Mouse (Mus musculus): ENCODE results near the gene Lep. TPM values are rescaled to one million over a fixed set of nuclear protein-coding genes. Genes with fewer than 3 reads are reported as not detected.

Lep gene
- total and polyA plus RNA-seq, 2 experiments from 2014 or later = not detected

- no peaks in the 10 kb centered on the region for H3K36me3 ChIP-seq (replicated peaks; ENCODE audit: control insufficient read depth, insufficient read depth, low read length)
- H3K27ac ChIP-seq (ENCODE audit: low read depth) = peak overlapping the region; percentile 34; the same call in 1 of the 2 replicates
- H3K9ac ChIP-seq (replicated peaks; ENCODE audit: low read depth, low read length) = no peak overlapping the region
- 56% methylated on average over 7 of the region's 7 CpGs for WGBS
- ATAC-seq (ENCODE audit: insufficient read depth, low read depth) (peak; percentile 77), DNase-seq (ENCODE audit: low spot score) (peak; percentile 28)
- H3K9me3 ChIP-seq (replicated peaks; ENCODE audit: control insufficient read depth, low read length) = no peaks in the 10 kb centered on the region
- no peaks in the 10 kb centered on the region for H3K27me3 ChIP-seq (ENCODE audit: control insufficient read depth, insufficient read depth, low read length)
- TF ChIP-seq EP300 (IDR thresholded peaks at IDR 0.05; ENCODE audit: low read depth) = no peak
- no peak overlapping the region for H3K4me2 ChIP-seq (ENCODE audit: low read depth, low read length)
- no peak overlapping the region for H3K4me3 ChIP-seq (ENCODE audit: low read depth, low read length)
- H3K4me1 ChIP-seq (ENCODE audit: control insufficient read depth, insufficient read depth) = peaks cover 6% of the 10 kb centered on the region; the same call in 1 of the 2 replicates
Measured at GRCm38 (mm10) chr6:29117417-29118104, 57.5 kb downstream of the Lep start.

GRCm38 (mm10) chr6:29118231-29118630, 58.2 kb downstream of the Lep start:
- no peaks in the 10 kb centered on the region for H3K36me3 ChIP-seq (replicated peaks; ENCODE audit: control insufficient read depth, insufficient read depth, low read length)
- no peak for DNase-seq (ENCODE audit: low spot score)
- no peak overlapping the region for H3K4me2 ChIP-seq (ENCODE audit: low read depth, low read length)
- no peak overlapping the region for H3K27ac ChIP-seq (ENCODE audit: low read depth)
- H3K4me3 ChIP-seq (ENCODE audit: low read depth, low read length) = no peak overlapping the region
- H3K4me1 ChIP-seq (ENCODE audit: control insufficient read depth, insufficient read depth) = peaks cover 6% of the 10 kb centered on the region; the same call in 1 of the 2 replicates
- H3K27me3 ChIP-seq (ENCODE audit: control insufficient read depth, insufficient read depth, low read length) = no peaks in the 10 kb centered on the region
- no peak for ATAC-seq (ENCODE audit: insufficient read depth, low read depth)
- TF ChIP-seq CTCF (IDR thresholded peaks at IDR 0.05; ENCODE audit: low read depth) (no peak), EP300 (IDR thresholded peaks at IDR 0.05; ENCODE audit: low read depth) (no peak)
- H3K9me3 ChIP-seq (replicated peaks; ENCODE audit: control insufficient read depth, low read length) = no peaks in the 10 kb centered on the region
- no peak overlapping the region for H3K9ac ChIP-seq (replicated peaks; ENCODE audit: low read depth, low read length)

GRCm38 (mm10) chr6:29118963-29119362, 58.9 kb downstream of the Lep start:
- Histone ChIP-seq H3K27me3 (ENCODE audit: control insufficient read depth, insufficient read depth, low read length) (no peaks in the 10 kb centered on the region), H3K27ac (ENCODE audit: low read depth) (no peak overlapping the region), H3K36me3 (replicated peaks; ENCODE audit: control insufficient read depth, insufficient read depth, low read length) (peaks cover 3% of the 10 kb centered on the region; the same call in 1 of the 2 replicates), H3K9ac (replicated peaks; ENCODE audit: low read depth, low read length) (no peak overlapping the region), H3K4me1 (ENCODE audit: control insufficient read depth, insufficient read depth) (peaks cover 6% of the 10 kb centered on the region; the same call in 1 of the 2 replicates), H3K9me3 (replicated peaks; ENCODE audit: control insufficient read depth, low read length) (no peaks in the 10 kb centered on the region), H3K4me2 (ENCODE audit: low read depth, low read length) (no peak overlapping the region), H3K4me3 (ENCODE audit: low read depth, low read length) (no peak overlapping the region)
- DNase-seq (ENCODE audit: low spot score) (no peak), ATAC-seq (ENCODE audit: insufficient read depth, low read depth) (no peak)
- TF ChIP-seq CTCF (IDR thresholded peaks at IDR 0.05; ENCODE audit: low read depth) = no peak
- TF ChIP-seq EP300 (IDR thresholded peaks at IDR 0.05; ENCODE audit: low read depth) = no peak
- 67% methylated on average over 4 of the region's 4 CpGs for WGBS

GRCm38 (mm10) chr6:29119990-29120389, 60.0 kb downstream of the Lep start:
- TF ChIP-seq EP300 (IDR thresholded peaks at IDR 0.05; ENCODE audit: low read depth) = no peak
- no peak for TF ChIP-seq CTCF (IDR thresholded peaks at IDR 0.05; ENCODE audit: low read depth)
- H3K9me3 ChIP-seq (replicated peaks; ENCODE audit: control insufficient read depth, low read length) = no peaks in the 10 kb centered on the region
- H3K4me1 ChIP-seq (ENCODE audit: control insufficient read depth, insufficient read depth) = peaks cover 6% of the 10 kb centered on the region; the same call in 1 of the 2 replicates
- no peak for ATAC-seq (ENCODE audit: insufficient read depth, low read depth)
- no peak for DNase-seq (ENCODE audit: low spot score)
- H3K9ac ChIP-seq (replicated peaks; ENCODE audit: low read depth, low read length) = no peak overlapping the region
- WGBS = 82% methylated on average over 13 of the region's 13 CpGs
- no peak overlapping the region for H3K4me3 ChIP-seq (ENCODE audit: low read depth, low read length)
- no peak overlapping the region for H3K27ac ChIP-seq (ENCODE audit: low read depth)
- H3K27me3 ChIP-seq (ENCODE audit: control insufficient read depth, insufficient read depth, low read length) = no peaks in the 10 kb centered on the region
- no peak overlapping the region for H3K4me2 ChIP-seq (ENCODE audit: low read depth, low read length)
- peaks cover 11% of the 10 kb centered on the region for H3K36me3 ChIP-seq (replicated peaks; ENCODE audit: control insufficient read depth, insufficient read depth, low read length)

Small RNAs within 50 kb of the gene (microRNA-seq; reads per million reads assigned to microRNA genes)
- 10.9 reads per million, percentile 30 among the genes with 10 or more reads in this experiment for gene Mir129-1

Other genes starting within 250 kb of the Lep start
- gene Lrrc4, start 228.5 kb upstream of the Lep start, total RNA-seq (2014; rRNA removed; ENCODE audit: low replicate concordance) = 0.81 and 1.8 TPM in 2 replicates
- gene Lrrc4, start 228.5 kb upstream of the Lep start, polyA plus RNA-seq (2015; fragmentation: Nextera tagmentation; extraction: Ambion mirVana) = 0.05 and 0.12 TPM in 2 replicates
- 6.8 and 15.3 TPM in 2 replicates for gene Rbm28, start 104.8 kb downstream of the Lep start, total RNA-seq (2014; rRNA removed; ENCODE audit: low replicate concordance)
- 13.3 and 15.1 TPM in 2 replicates for gene Rbm28, start 104.8 kb downstream of the Lep start, polyA plus RNA-seq (2015; fragmentation: Nextera tagmentation; extraction: Ambion mirVana)
- 0.65 and 4.9 TPM in 2 replicates for gene Prrt4, start 119.4 kb downstream of the Lep start, total RNA-seq (2014; rRNA removed; ENCODE audit: low replicate concordance)
- gene Prrt4, start 119.4 kb downstream of the Lep start, polyA plus RNA-seq (2015; fragmentation: Nextera tagmentation; extraction: Ambion mirVana) = 1.3 and 1.6 TPM in 2 replicates
- 13.5 and 18.9 TPM in 2 replicates for gene Impdh1, start 156.1 kb downstream of the Lep start, total RNA-seq (2014; rRNA removed; ENCODE audit: low replicate concordance)
- 23.7 and 25.7 TPM in 2 replicates for gene Impdh1, start 156.1 kb downstream of the Lep start, polyA plus RNA-seq (2015; fragmentation: Nextera tagmentation; extraction: Ambion mirVana)
- 42.1 and 46.5 TPM in 2 replicates for gene Hilpda, start 212.3 kb downstream of the Lep start, total RNA-seq (2014; rRNA removed; ENCODE audit: low replicate concordance)
- 23.8 and 27.8 TPM in 2 replicates for gene Hilpda, start 212.3 kb downstream of the Lep start, polyA plus RNA-seq (2015; fragmentation: Nextera tagmentation; extraction: Ambion mirVana)
- not detected in 2 replicates for gene Fam71f2, start 219.4 kb downstream of the Lep start, total RNA-seq (2014; rRNA removed; ENCODE audit: low replicate concordance)
- gene Fam71f2, start 219.4 kb downstream of the Lep start, polyA plus RNA-seq (2015; fragmentation: Nextera tagmentation; extraction: Ambion mirVana) = 0.12 and 0.18 TPM in 2 replicates

Data from heart, postnatal 0 days (tissue).